Mouse (Mus musculus): ENCODE measurements around the gene B020004J07Rik. TPM values are rescaled to one million over a fixed set of nuclear protein-coding genes. Genes with fewer than 3 reads are reported as not detected.
"Not testable (repeated sequence)": the region's sequence is repeated elsewhere in the genome, so short reads cannot be mapped to it uniquely, and the experiment has no call there.

Gene B020004J07Rik
- polyA plus RNA-seq (2015; fragmentation: Nextera tagmentation; extraction: Ambion mirVana), result not detected in 2 replicates

GRCm38 (mm10) chr4:101843923-101844322, at the start of gene B020004J07Rik:
B020004J07Rik (minus strand) TSS chr4:101844023.
- 94% methylated on average over 4 of the region's 4 CpGs for WGBS
- not testable (repeated sequence) for H3K4me3 ChIP-seq (replicated peaks); H3K27me3 ChIP-seq (replicated peaks); H3K9me3 ChIP-seq; H3K27ac ChIP-seq; H3K4me2 ChIP-seq; H3K4me1 ChIP-seq; H3K36me3 ChIP-seq; ATAC-seq (ENCODE audit: insufficient read depth, low FRiP score, low read depth); H3K9ac ChIP-seq

DNA sequence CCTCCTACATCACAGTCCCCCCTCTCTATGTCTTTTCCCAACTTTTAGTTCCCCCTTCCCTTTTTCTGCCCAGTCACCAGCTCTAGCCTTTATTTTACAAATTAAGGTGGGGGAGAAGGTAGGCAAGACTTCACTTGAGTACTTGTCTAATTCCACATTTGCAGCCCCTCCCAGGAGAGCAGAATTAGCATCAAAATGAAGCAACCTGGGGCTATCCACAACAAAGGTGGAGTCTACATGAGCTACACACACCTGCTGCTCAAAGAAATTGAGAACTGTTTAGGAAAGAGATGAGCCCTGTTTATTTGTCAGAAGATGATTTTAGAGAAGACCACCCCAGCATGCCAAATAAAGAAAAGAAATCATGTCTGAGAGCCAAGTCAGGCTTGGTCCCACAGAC, 45.6 kb upstream of the B020004J07Rik start:
- Histone ChIP-seq H3K27me3 (replicated peaks) (no peaks in the 10 kb centered on the region), H3K36me3 (no peaks in the 10 kb centered on the region), H3K4me3 (replicated peaks) (no peak overlapping the region), H3K9ac (no peak overlapping the region), H3K4me2 (no peak overlapping the region), H3K9me3 (no peaks in the 10 kb centered on the region), H3K4me1 (no peaks in the 10 kb centered on the region), H3K27ac (no peak overlapping the region)
- ATAC-seq (ENCODE audit: insufficient read depth, low FRiP score, low read depth), result no peak

GRCm38 (mm10) chr4:101883641-101884040, 39.8 kb upstream of the B020004J07Rik start:
- H3K9ac ChIP-seq, result no peak overlapping the region
- no peak for ATAC-seq (ENCODE audit: insufficient read depth, low FRiP score, low read depth)
- H3K36me3 ChIP-seq, result no peaks in the 10 kb centered on the region
- no peaks in the 10 kb centered on the region for H3K27me3 ChIP-seq (replicated peaks)
- H3K27ac ChIP-seq, result no peak overlapping the region
- H3K4me3 ChIP-seq (replicated peaks), result no peak overlapping the region
- H3K4me2 ChIP-seq, result no peak overlapping the region
- H3K9me3 ChIP-seq, result no peaks in the 10 kb centered on the region
- WGBS, result 30% methylated on average over 3 of the region's 3 CpGs
- no peaks in the 10 kb centered on the region for H3K4me1 ChIP-seq

DNA sequence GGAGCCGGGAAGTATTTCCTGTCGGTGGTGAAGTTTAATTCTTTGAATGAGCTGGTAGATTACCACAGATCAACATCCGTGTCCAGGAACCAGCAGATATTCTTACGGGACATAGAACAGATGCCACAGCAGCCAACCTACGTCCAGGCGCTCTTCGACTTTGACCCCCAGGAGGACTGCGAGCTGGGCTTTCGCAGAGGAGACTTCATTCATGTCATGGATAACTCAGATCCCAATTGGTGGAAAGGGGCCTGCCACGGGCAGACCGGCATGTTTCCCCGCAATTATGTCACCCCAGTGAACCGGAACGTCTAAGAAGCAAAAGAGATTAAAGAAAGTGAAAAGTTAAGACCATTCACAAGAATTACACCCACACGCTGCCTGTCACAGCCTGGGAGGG, 31.9 kb upstream of the B020004J07Rik start:
- H3K9ac ChIP-seq; H3K9me3 ChIP-seq; H3K27me3 ChIP-seq (replicated peaks); H3K36me3 ChIP-seq; ATAC-seq (ENCODE audit: insufficient read depth, low FRiP score, low read depth); H3K4me2 ChIP-seq; H3K4me1 ChIP-seq; H3K4me3 ChIP-seq (replicated peaks); H3K27ac ChIP-seq: not testable (repeated sequence)
- WGBS, result 78% methylated on average over 15 of the region's 15 CpGs

DNA sequence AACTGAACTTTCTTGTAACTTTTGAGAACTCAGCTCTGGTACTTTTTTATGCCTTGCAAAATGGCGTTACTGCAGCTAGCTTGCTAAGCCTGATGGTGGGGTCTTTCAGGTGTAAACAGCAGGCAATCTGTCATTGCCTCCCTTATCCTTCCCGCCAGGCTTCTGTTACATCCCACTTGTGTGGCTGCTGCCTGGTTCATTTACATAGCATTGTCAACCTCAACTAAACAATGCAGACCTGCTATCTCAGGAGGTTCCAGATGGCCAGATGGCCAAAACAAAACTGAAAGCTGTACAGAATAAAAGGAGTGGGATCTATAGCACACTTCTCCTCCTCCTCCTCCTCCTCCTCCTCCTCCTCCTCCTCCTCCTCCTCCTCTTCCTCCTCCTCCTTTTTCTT, 28.2 kb upstream of the B020004J07Rik start:
- H3K9ac ChIP-seq; H3K9me3 ChIP-seq; H3K27me3 ChIP-seq (replicated peaks); H3K4me3 ChIP-seq (replicated peaks); ATAC-seq (ENCODE audit: insufficient read depth, low FRiP score, low read depth); H3K36me3 ChIP-seq; H3K27ac ChIP-seq; H3K4me2 ChIP-seq; H3K4me1 ChIP-seq: not testable (repeated sequence)
- WGBS, result 66% methylated on average over 2 of the region's 2 CpGs

DNA sequence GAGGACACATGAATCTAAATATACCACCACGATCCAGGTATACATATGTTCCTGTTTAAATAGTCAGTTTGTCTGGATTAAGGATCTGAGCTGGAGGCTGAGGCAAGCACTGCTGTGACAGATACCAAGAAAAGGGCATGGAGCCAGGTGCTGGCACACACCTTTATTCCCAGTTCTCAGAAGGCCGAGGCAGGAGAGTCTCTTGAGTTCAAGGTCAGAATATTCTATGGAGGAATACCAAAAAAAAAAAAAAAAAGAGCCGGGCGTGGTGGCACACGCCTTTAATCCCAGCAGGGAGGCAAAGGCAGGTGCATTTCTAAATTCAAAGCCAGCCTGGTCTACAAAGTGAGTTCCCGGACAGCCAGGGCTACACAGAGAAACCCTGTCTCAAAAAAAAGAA, 18.5 kb upstream of the B020004J07Rik start:
- 90% methylated on average over 6 of the region's 6 CpGs for WGBS
- ATAC-seq (ENCODE audit: insufficient read depth, low FRiP score, low read depth), result no peak
- no peak overlapping the region for H3K27ac ChIP-seq
- H3K9me3 ChIP-seq, result no peaks in the 10 kb centered on the region
- no peak overlapping the region for H3K9ac ChIP-seq
- no peak overlapping the region for H3K4me2 ChIP-seq
- no peaks in the 10 kb centered on the region for H3K4me1 ChIP-seq
- no peak overlapping the region for H3K4me3 ChIP-seq (replicated peaks)
- no peaks in the 10 kb centered on the region for H3K27me3 ChIP-seq (replicated peaks)
- H3K36me3 ChIP-seq, result no peaks in the 10 kb centered on the region

DNA sequence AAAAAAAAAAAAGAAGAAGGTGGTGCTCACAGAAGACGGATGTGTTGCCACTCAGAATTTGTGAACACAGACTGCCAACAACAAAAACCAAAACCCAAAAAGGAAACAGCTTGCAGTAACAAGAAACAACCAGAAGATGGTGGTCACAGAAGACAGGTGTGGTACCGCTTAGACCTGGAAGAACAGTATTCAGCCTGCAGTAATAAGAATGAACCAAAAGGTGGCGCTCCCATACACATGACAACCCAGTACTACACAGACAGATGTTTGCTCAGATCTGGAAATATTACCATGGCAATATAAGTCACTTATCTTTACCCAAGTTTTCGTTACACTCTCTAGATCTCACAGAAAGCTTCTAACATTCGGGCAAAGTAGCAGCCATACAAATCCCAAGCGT, 17.1 kb upstream of the B020004J07Rik start:
- 44% methylated on average over 6 of the region's 6 CpGs for WGBS
- no peaks in the 10 kb centered on the region for H3K36me3 ChIP-seq
- H3K27me3 ChIP-seq (replicated peaks), result no peaks in the 10 kb centered on the region
- H3K9me3 ChIP-seq, result no peaks in the 10 kb centered on the region
- ATAC-seq (ENCODE audit: insufficient read depth, low FRiP score, low read depth), result no peak
- H3K9ac ChIP-seq, result no peak overlapping the region
- no peak overlapping the region for H3K27ac ChIP-seq
- no peaks in the 10 kb centered on the region for H3K4me1 ChIP-seq
- no peak overlapping the region for H3K4me3 ChIP-seq (replicated peaks)
- H3K4me2 ChIP-seq, result no peak overlapping the region

DNA sequence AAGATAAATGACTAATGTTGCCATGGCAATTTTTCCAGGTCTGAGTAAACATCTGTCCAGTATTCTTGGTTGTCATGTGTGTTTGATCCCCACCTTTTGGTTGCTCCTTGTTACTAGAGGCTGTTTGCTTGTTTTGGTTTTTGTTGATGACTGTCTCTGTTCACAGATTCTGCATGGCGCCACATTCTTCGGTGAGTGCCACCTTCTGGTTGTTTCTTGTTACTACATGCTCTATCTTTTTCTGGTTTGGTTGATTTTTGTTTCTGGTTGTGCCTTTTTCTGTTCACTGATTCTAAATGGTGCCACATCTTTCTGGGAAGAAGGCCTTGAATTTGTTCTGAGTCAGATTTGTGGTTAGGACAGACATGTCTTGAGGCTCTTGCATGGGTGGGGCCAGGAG, 7.1 kb upstream of the B020004J07Rik start:
- Histone ChIP-seq H3K9ac (no peak overlapping the region), H3K4me1 (no peaks in the 10 kb centered on the region), H3K4me3 (replicated peaks) (no peak overlapping the region), H3K9me3 (no peaks in the 10 kb centered on the region), H3K4me2 (no peak overlapping the region), H3K27me3 (replicated peaks) (no peaks in the 10 kb centered on the region), H3K36me3 (no peaks in the 10 kb centered on the region), H3K27ac (no peak overlapping the region)
- ATAC-seq (ENCODE audit: insufficient read depth, low FRiP score, low read depth), result no peak
- WGBS, result 64% methylated on average over 2 of the region's 2 CpGs

Other genes starting within 250 kb of the B020004J07Rik start
- 86.9 and 87.0 TPM in 2 replicates for gene Leprot, start 196.3 kb downstream of the B020004J07Rik start, polyA plus RNA-seq (2015; fragmentation: Nextera tagmentation; extraction: Ambion mirVana)
- gene Lepr, start 126.6 kb downstream of the B020004J07Rik start, polyA plus RNA-seq (2015; fragmentation: Nextera tagmentation; extraction: Ambion mirVana), result 2.3 and 3.0 TPM in 2 replicates
- gene C130073F10Rik, start 49.8 kb upstream of the B020004J07Rik start, polyA plus RNA-seq (2015; fragmentation: Nextera tagmentation; extraction: Ambion mirVana), result not detected in 2 replicates
- gene Gm12800, start 65.1 kb upstream of the B020004J07Rik start, polyA plus RNA-seq (2015; fragmentation: Nextera tagmentation; extraction: Ambion mirVana), result not detected in 2 replicates
- not detected in 2 replicates for gene Gm12794, start 96.4 kb upstream of the B020004J07Rik start, polyA plus RNA-seq (2015; fragmentation: Nextera tagmentation; extraction: Ambion mirVana)
- not detected in 2 replicates for gene Gm12790, start 137.0 kb upstream of the B020004J07Rik start, polyA plus RNA-seq (2015; fragmentation: Nextera tagmentation; extraction: Ambion mirVana)
- gene Gm12789, start 142.6 kb upstream of the B020004J07Rik start, polyA plus RNA-seq (2015; fragmentation: Nextera tagmentation; extraction: Ambion mirVana), result not detected in 2 replicates
- 12.1 and 12.5 TPM in 2 replicates for gene Pde4b, start 243.5 kb upstream of the B020004J07Rik start, polyA plus RNA-seq (2015; fragmentation: Nextera tagmentation; extraction: Ambion mirVana)